Mouse (Mus musculus) cortical plate, adult 2 months (tissue): ENCODE data around the gene Spast.

Experiments used
- CTCF ChIP-seq: fragments of 200-500 bp; IDR thresholded peaks from 2 replicates; pipeline ENCODE4 v1.5.1; 2011; ENCODE audit warnings: mild to moderate bottlenecking, control low read depth, low read length; ENCODE audit not compliant: insufficient read depth; ENCODE audit errors: extremely low read depth
- POLR2A ChIP-seq: fragments of 200-500 bp; IDR thresholded peaks from 2 replicates; pipeline ENCODE4 v1.6.1; 2011; ENCODE audit warnings: mild to moderate bottlenecking, low read length, control low read depth; ENCODE audit not compliant: insufficient read depth; ENCODE audit errors: extremely low read depth

DNA sequence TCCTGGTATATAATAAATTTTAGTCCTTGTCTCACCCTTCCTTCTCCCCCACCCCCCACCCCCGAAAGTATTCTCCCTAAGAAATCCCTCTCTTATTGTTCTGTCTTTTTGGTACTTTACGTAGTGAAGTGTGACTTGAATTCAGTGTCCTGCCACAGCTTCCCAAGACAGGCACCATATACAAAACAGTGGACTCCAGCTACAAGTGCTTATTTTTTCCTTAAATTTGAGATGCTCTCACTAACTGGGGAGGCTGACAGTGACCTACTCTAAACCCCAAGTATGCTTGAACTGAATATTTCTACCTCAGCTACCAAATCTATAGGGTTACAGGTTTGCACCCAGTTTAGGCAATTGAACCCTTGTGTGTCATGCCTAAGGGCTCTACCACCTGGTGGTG, 55.6 kb downstream of the Spast start:
- TF ChIP-seq POLR2A (no peak), CTCF (no peak)
